Mouse (Mus musculus) olfactory bulb, adult 2 months (tissue): ENCODE measurements at regions not wholly inside any gene's neighbourhood (a gene's known extent, or its start where the extent isn't known, plus 50 kb on each side); places are given as distances from the start of the nearest gene placed in this dataset.

Experiments used
- CTCF ChIP-seq: fragments of 200-500 bp; IDR thresholded peaks from 2 replicates; pipeline ENCODE4 v1.5.1; 2012; ENCODE audit warnings: low read depth, mild to moderate bottlenecking, low read length, moderate library complexity; ENCODE audit not compliant: insufficient read depth
- POLR2A ChIP-seq: fragments of 200-500 bp; IDR thresholded peaks from 2 replicates; pipeline ENCODE4 v1.6.1; 2012; ENCODE audit warnings: mild to moderate bottlenecking, low read depth, low read length, moderate library complexity; ENCODE audit not compliant: insufficient read depth

GRCm38 (mm10) chr13:97704541-97704940 lies 55.9 kb downstream of the Gm10260 start:
- TF ChIP-seq CTCF (no peak), POLR2A (no peak)
